Mouse (Mus musculus) left cerebral cortex, postnatal 4 days (tissue): ENCODE results near the gene Atraid. TPM values are rescaled to one million over a fixed set of nuclear protein-coding genes. Genes with fewer than 3 reads are reported as not detected.
A peak's percentile ranks its signal among the peaks of the same experiment; 100 is the strongest.

Experiments
- DNase-seq: peaks from one replicate; pipeline ENCODE4 v3.0.0-alpha.2; 2022
- intact Hi-C: fragments of 180-260 bp; cut with DNase I; formaldehyde crosslinking; loops from one replicate; pipeline ENCODE4 v1.15.1; 2025
- total RNA-seq, 2 experiments: library from RNA; stranded (reverse); gene quantifications; 2 replicates each; pipeline ENCODE4 v1.2.3; 2021

Atraid gene
- total RNA-seq, 2 experiments from 2014 or later, result 59.2 to 66.2 TPM

DNA sequence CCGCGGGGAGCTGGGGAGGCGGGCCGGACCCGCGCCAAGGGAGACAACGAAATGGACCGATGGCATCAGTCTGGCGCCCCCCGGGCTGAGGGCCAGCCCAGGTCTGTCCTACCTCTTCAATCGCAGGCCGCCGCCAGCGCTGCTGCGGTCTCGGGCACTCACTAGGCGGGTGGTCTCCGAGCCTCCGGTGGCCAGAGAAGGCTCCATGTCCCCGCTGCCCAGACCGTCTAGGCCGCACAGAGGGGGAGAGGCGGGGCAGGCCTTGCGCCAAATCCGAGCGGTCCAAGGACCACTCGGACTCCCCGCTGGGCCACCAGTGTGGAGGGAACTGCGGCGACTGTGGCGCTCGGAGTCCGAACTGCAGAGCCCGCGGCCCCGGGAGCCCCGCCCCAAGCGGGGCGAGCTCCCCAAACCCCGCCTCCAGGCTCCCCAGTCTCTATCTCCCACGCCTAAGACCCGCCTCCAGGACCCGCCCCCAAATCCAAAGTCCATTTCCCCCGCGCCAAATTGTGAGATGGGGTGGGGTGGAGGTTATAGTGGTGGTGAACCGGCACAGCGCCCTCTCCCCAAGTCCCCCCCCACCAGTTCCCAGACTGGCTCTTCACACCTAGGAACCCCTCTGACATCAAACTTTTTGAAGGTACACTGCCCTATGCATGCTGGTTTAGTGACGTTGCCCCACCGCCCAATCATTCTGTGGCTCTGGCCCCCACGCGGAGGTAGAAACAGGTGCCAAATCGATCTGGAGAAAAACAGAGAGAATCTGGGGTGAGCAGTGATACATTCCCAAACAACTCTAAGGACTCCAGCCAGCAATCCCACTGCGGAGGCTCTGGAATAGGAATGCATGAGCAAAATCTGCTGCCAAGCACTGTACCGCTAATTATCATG lies 45.3 kb downstream of the Atraid start:
- intact Hi-C loops, result no loop called here
- DNase-seq, result peak; percentile 26

DNA sequence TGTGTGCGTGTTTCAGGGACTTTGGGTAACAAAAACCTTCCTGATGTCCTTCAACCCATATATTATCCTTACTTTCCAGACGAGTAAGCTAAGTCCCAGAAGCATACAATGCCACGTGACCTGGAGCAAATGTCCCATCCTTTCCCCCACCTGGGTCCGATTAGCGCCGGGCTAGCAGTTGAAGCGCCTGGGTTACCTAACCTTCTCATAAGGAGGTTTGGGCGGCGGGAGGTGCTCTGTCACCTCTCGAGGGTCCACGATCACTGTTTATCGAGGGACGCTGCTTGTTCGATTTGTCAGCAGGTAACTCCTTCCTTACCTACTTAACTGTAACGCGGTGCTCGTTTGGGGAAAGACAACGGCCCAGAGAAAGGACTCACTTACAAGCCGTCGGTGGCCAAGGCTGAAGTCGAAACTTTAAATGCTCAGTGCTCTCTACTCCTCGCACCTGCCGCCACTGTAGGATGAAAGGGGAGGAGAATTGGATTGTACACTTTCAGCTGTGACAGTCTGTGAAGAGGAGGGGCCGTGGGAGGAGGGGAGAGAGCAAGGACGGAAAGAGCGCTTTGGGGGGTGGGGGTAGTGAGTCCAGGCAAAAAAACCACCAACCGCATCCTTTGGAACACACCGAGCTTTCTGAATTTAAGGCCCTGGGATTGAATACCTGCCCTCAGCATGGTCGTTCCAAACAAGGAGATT lies 46.1 kb downstream of the Atraid start:
- intact Hi-C loops, result no loop called here
- DNase-seq, result no peak

DNA sequence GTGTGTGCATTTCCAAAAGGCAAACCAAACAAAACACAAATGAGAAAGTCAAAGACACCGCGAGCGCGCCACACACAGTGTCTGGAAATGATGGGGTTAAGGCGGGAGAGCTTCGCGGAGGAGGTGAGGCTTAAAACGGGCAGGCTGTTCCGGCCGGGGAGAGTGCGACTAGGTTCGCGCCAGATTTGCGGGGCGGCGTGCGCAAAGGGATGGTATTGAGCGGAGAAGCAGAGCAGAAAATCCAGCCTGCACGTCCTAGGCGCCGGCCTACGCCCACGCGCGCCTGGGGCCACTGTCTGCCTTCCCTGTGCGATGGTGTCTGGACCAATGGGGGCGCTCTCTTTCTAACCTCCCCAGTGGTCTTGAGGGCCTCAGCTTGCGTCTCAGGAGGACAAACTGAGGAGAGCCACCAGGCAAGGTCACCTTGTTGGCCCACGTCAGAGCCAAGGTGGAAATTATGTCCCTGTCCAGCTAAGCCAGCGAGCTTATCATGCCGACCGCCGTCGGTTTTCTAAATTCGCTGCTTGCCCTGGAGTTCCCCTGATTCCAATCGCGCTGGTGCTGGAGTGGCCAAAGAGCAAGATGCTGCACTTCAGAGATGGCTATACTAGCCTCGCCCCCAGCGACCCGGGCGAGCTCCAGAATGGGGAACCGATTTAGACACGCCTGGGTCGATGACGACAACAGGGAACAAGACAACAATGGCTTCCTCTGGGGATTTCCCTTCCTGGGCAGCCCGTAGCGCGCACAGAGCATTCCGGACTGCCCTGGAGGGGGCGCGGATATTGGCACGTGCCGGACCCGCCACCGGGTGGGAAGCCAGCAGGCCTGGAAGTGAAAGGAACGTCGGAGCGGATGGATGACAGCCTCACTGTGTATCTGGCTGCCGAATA lies 46.9 kb downstream of the Atraid start:
- DNase-seq, result peak; percentile 36
- intact Hi-C loops, result no loop called here

DNA sequence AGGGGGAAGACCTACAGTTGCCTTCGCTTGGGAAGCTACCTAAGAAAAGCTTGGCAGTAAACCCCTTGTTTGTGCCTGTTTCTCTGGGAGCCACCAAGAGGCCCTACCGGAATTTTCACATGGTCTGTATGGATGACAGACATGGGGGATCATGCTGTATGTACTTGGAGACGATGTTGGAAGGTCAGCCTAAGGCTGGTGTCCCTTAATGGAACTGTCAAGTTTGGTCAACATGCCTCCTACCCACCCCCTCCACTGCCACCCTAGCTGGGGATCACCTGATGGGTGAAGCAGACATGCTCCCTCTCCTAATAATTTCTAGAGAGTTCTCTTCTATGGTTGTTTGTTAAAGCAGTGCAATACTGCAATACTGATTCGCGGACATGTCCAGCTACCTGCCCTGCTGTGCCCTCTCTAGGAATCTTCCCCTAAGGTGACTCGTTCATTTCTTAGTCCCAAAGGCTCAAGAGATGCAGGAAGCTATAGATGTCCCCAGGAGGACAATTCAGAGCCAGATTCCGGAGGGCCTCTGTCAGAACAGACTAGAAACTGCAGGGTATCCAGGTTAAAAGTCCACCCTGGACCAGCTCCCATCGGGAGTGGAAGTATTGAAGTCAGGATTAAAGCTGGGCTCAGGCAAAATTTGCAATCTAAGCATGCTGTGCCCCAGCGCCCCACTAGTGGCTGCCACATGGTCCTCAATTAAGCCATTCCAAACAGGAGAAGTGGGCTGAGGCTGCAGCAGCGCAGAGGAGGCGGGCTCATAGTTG lies 47.8 kb downstream of the Atraid start:
- intact Hi-C loops, result no loop called here
- no peak for DNase-seq

Other genes with a start within 250 kb of the Atraid start
- gene Mapre3, start 233.7 kb upstream of the Atraid start, total RNA-seq, result 100 to 1,000 TPM; 143 to 144 TPM
- 10 to 100 TPM; 60.3 to 65.5 TPM for gene Tmem214, start 180.3 kb upstream of the Atraid start, total RNA-seq
- gene Agbl5, start 159.6 kb upstream of the Atraid start, total RNA-seq, result 10 to 100 TPM; 48.4 to 52.2 TPM
- 100 to 1,000 TPM in 1 of 2 experiments, 10 to 100 TPM in 1; 95.0 to 112 TPM for gene Ost4, start 140.5 kb upstream of the Atraid start, total RNA-seq
- 1 to 10 TPM; 7.0 to 7.9 TPM for gene Emilin1, start 134.9 kb upstream of the Atraid start, total RNA-seq
- 1 to 10 TPM; 4.7 to 4.8 TPM for gene Khk, start 126.9 kb upstream of the Atraid start, total RNA-seq
- gene Cgref1, start 102.7 kb upstream of the Atraid start, total RNA-seq, result 10 to 100 TPM; 53.9 TPM
- 100 to 1,000 TPM; 114 to 116 TPM for gene Preb, start 88.0 kb upstream of the Atraid start, total RNA-seq
- under 1 TPM in 1 of 2 experiments, not detected in 1; 0.08 TPM for gene Tcf23, start 79.7 kb upstream of the Atraid start, total RNA-seq
- gene Slc5a6, start 612 bp downstream of the Atraid start, total RNA-seq, result 10 to 100 TPM; 17.6 to 23.5 TPM
- gene Cad, start 6.5 kb downstream of the Atraid start, total RNA-seq, result 10 to 100 TPM; 34.1 to 37.6 TPM
- gene Dnajc5g, start 58.0 kb downstream of the Atraid start, total RNA-seq, result not detected
- gene Slc30a3, start 59.9 kb downstream of the Atraid start, total RNA-seq, result 10 to 100 TPM; 11.9 to 14.1 TPM
- not detected for gene Trim54, start 68.4 kb downstream of the Atraid start, total RNA-seq
- gene Ucn, start 90.5 kb downstream of the Atraid start, total RNA-seq, result not detected
- 10 to 100 TPM; 25.1 to 31.4 TPM for gene Mpv17, start 105.9 kb downstream of the Atraid start, total RNA-seq
- gene Gm29609, start 131.6 kb downstream of the Atraid start, total RNA-seq, result 1 to 10 TPM; 2.7 to 4.4 TPM
- 10 to 100 TPM; 68.9 to 74.0 TPM for gene Gtf3c2, start 131.8 kb downstream of the Atraid start, total RNA-seq
- 10 to 100 TPM; 66.7 to 72.1 TPM for gene Snx17, start 144.9 kb downstream of the Atraid start, total RNA-seq
- 10 to 100 TPM; 45.8 to 48.3 TPM for gene Eif2b4, start 145.1 kb downstream of the Atraid start, total RNA-seq
- gene Zfp513, start 154.0 kb downstream of the Atraid start, total RNA-seq, result 10 to 100 TPM; 27.6 to 30.1 TPM
- gene Ppm1g, start 172.4 kb downstream of the Atraid start, total RNA-seq, result 100 to 1,000 TPM; 144 to 146 TPM
- gene Nrbp1, start 192.6 kb downstream of the Atraid start, total RNA-seq, result 10 to 100 TPM; 91.8 to 94.3 TPM
- gene Gm9970, start 192.9 kb downstream of the Atraid start, total RNA-seq, result not detected
- 1 to 10 TPM; 2.2 to 3.1 TPM for gene Krtcap3, start 203.4 kb downstream of the Atraid start, total RNA-seq
- gene Ift172, start 242.8 kb downstream of the Atraid start, total RNA-seq, result 10 to 100 TPM; 65.9 to 69.3 TPM
- gene Fndc4, start 247.8 kb downstream of the Atraid start, total RNA-seq, result 100 to 1,000 TPM; 170 to 172 TPM
- under 1 TPM in 1 of 2 experiments, not detected in 1; 0.52 TPM for gene Gckr, start 249.1 kb downstream of the Atraid start, total RNA-seq